In genomic region chr12:104235915-104236314, GRCm38 (mm10) we compare ENCODE assay signal across 15 mouse cellular contexts. TPM values are rescaled to one million over a fixed set of nuclear protein-coding genes. Genes with fewer than 3 reads are reported as not detected.
DNase-seq lines count a peak whose midpoint lies in the region; ATAC-seq lines count a peak whose summit lies in the region.
"Had no signal": no experiment of that assay in that cellular context is flagged by ENCODE, and none has a peak within 500 bp of the region (broad histone marks: within the 10 kb centered on the region; RNA-seq: fewer than 3 reads in every experiment).

TSS of gene Serpina3g (plus strand) at chr12:104236245.

- no peaks in the 10 kb centered on the region for H3K4me1 ChIP-seq in heart, embryonic 16.5 days (ENCODE audit: control insufficient read depth, insufficient read depth, low read length)
- H3K4me1 ChIP-seq in heart, embryonic 11.5 days (ENCODE audit: control insufficient read depth, insufficient read depth, low read length): no peaks in the 10 kb centered on the region
- H3K4me1 ChIP-seq: liver, embryonic 13.5 days had no signal

- H3K9me3 ChIP-seq in heart, embryonic 16.5 days (replicated peaks; ENCODE audit: control insufficient read depth, low read length): no peaks in the 10 kb centered on the region
- H3K9me3 ChIP-seq in heart, embryonic 11.5 days (replicated peaks; ENCODE audit: control insufficient read depth, low read length): no peaks in the 10 kb centered on the region
- H3K9me3 ChIP-seq: liver, embryonic 13.5 days had no signal

- no peak within 1 kb of the TSS for H3K9ac ChIP-seq in heart, embryonic 16.5 days (ENCODE audit: low read length)
- no peak within 1 kb of the TSS for H3K9ac ChIP-seq in heart, embryonic 11.5 days (ENCODE audit: low read depth, low read length)
- H3K9ac ChIP-seq: liver, embryonic 13.5 days had no signal

- DNase-seq in spleen, postnatal 36 days (ENCODE audit: low spot score in 2 of 2): peak; percentile 4 to 32
- no peak for DNase-seq in spleen, adult 12 weeks (ENCODE audit: low spot score)
- no peak for DNase-seq in embryo, embryonic 10.5 days (ENCODE audit: low spot score)
- DNase-seq in layer of hippocampus, postnatal 36 days: no peak
- DNase-seq: adrenal gland, postnatal 25 days; heart, adult 2 months; heart, postnatal 36 days; liver, embryonic 13.5 days; spleen, adult 18-20 months had no signal

- H3K27me3 ChIP-seq in heart, embryonic 16.5 days (ENCODE audit: control insufficient read depth, insufficient read depth, low read length): no peaks in the 10 kb centered on the region
- H3K27me3 ChIP-seq in heart, embryonic 11.5 days (ENCODE audit: control insufficient read depth, insufficient read depth, low read length): no peaks in the 10 kb centered on the region
- H3K27me3 ChIP-seq: liver, embryonic 13.5 days; Patski had no signal

- H3K36me3 ChIP-seq in heart, embryonic 16.5 days (ENCODE audit: control insufficient read depth, insufficient read depth): no peaks in the 10 kb centered on the region
- no peaks in the 10 kb centered on the region for H3K36me3 ChIP-seq in heart, embryonic 11.5 days (ENCODE audit: control insufficient read depth, insufficient read depth, low read length)
- H3K36me3 ChIP-seq: liver, embryonic 13.5 days had no signal

- H3K4me3 ChIP-seq in heart, embryonic 16.5 days (ENCODE audit: low read length): no peak within 1 kb of the TSS
- H3K4me3 ChIP-seq in heart, embryonic 11.5 days (ENCODE audit: low read depth, low read length): no peak within 1 kb of the TSS
- H3K4me3 ChIP-seq: heart, adult 2 months; liver, embryonic 13.5 days had no signal

- no peak within 1 kb of the TSS for H3K27ac ChIP-seq in heart, embryonic 16.5 days (ENCODE audit: low read length)
- H3K27ac ChIP-seq in heart, embryonic 11.5 days (ENCODE audit: low read depth, low read length): no peak within 1 kb of the TSS
- H3K27ac ChIP-seq: heart, adult 2 months; liver, embryonic 13.5 days had no signal

- H3K4me2 ChIP-seq in heart, embryonic 16.5 days (ENCODE audit: low read depth, low read length): no peak within 1 kb of the TSS
- H3K4me2 ChIP-seq in heart, embryonic 11.5 days: no peak within 1 kb of the TSS
- H3K4me2 ChIP-seq: liver, embryonic 13.5 days had no signal

- 40% methylated on average over 5 of the region's 5 CpGs for WGBS in heart, embryonic 16.5 days
- 54% methylated on average over 5 of the region's 5 CpGs for WGBS in heart, embryonic 11.5 days (ENCODE audit: insufficient replicate concordance)

- no peak for ATAC-seq in heart, embryonic 16.5 days (replicated peaks; ENCODE audit: extremely low read depth, insufficient read depth, low FRiP score)
- ATAC-seq in heart, embryonic 11.5 days (replicated peaks; ENCODE audit: insufficient number of reproducible peaks, low FRiP score, low TSS enrichment): no peak
- ATAC-seq in common myeloid progenitor, adult 5-6 weeks (replicated peaks; ENCODE audit: low read depth, poor library complexity, severe bottlenecking): peak; percentile 75
- no peak for ATAC-seq in monocyte, adult 5-6 weeks (replicated peaks; ENCODE audit: insufficient number of reproducible peaks, low FRiP score, low TSS enrichment, poor library complexity, severe bottlenecking)
- ATAC-seq: Patski had no signal

RNA-seq across cellular contexts. Expression of gene Serpina3g, which starts in this region (rescaled TPM):
- 7.1 and 15.4 TPM in 2 replicates for polyA plus RNA-seq in heart, embryonic 16.5 days (2015; fragmentation: Nextera tagmentation; extraction: Ambion mirVana)
- polyA plus RNA-seq in heart, embryonic 11.5 days (2014; fragmentation: Nextera tagmentation; extraction: Ambion mirVana): 1.0 and 1.1 TPM in 2 replicates
- total RNA-seq in common myeloid progenitor, adult 5-6 weeks (2017): 59.1 and 74.1 TPM in 2 replicates
- total RNA-seq in monocyte, adult 5-6 weeks (2017): 37.7 to 97.9 TPM (median 42.7 TPM) in 3 replicates
- 1 to 10 TPM; 1.6 to 3.4 TPM for total RNA-seq in layer of hippocampus, postnatal 36 days (2021)
- polyA plus RNA-seq: forebrain, embryonic 11.5 days had no signal

Comparison
In these comparisons a context has a peak if more than half of its experiments do, and no peak if none do; other contexts are left out.
1. DNase-seq: peak in spleen, postnatal 36 days (2 of 2); none in spleen, adult 12 weeks (single experiment), embryo, embryonic 10.5 days (single experiment) and layer of hippocampus, postnatal 36 days (0 of 2).